Mouse (Mus musculus) mature B cell (primary cell): ENCODE results near the gene Thbs3.
"Not testable (repeated sequence)": the region's sequence is repeated elsewhere in the genome, so short reads cannot be mapped to it uniquely, and the experiment has no call there.

Experiments
- in situ Hi-C: fragments of 300-500 bp; cut with MboI; formaldehyde crosslinking; loops from 2 replicates; pipeline ENCODE4 v1.14.3; 2019

The Thbs3 gene

DNA sequence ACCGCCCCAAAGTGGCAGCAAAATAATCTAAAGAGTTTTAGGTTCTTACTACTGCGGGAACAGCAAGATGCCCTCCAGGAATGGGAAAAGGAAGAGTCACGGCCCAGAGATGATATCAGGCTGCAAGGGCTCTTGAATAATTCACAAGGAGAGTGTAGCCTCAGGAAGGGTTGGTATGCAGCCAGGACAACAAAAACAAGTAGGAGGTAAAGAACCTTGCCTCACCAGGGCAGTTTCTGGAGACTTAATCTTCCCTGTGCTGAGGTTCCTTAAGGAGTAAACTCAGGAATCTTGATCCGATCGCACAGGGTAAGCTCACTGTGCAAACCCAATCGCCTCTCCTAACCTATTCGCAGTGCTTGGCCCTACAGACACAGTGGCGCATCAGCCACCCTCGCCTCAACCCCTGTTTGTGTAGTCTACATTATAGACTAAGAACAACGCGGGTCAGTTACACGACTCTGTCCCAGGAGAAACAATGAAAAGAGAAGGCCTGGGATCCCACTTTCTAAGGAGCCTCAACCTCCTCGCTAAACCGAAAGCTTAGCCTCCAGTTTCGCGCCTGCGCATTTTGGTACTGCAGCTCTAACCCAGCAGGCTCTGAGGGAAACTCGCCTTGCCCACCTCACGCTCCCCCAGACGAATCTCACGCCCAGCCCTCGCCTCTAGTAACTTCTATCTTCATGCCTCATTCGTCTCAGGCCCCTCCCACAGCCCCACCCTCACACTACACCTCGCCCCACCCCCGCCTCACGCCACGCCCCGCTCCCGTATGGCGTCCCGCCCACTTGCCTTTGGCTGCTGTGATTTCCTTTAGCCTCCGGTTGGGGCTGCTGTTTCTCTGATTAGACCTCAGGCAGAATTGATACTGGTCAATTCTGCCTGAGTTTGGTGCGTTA, 18.8 kb upstream of the Thbs3 start:
- in situ Hi-C loops = no loop called here

DNA sequence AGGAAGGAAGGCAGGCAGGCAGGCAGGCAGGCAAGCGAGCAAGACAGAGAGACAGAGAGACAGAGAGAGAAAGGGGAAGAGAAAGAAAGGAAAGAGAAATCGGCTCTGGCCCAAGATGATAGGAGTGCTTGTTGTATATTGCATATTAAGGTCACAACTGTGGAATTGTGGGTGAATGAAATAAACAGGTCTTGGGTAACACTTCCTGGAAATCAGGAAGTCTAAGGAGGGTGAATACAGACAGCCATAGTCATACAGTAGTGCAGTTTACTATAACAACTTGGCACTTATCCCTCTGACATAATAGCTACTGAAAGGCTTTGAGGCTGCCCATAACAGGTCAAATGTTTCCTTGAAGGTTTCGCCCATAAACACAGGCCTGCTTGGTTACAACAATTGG, 15.1 kb upstream of the Thbs3 start:
- in situ Hi-C loops = no loop called here

DNA sequence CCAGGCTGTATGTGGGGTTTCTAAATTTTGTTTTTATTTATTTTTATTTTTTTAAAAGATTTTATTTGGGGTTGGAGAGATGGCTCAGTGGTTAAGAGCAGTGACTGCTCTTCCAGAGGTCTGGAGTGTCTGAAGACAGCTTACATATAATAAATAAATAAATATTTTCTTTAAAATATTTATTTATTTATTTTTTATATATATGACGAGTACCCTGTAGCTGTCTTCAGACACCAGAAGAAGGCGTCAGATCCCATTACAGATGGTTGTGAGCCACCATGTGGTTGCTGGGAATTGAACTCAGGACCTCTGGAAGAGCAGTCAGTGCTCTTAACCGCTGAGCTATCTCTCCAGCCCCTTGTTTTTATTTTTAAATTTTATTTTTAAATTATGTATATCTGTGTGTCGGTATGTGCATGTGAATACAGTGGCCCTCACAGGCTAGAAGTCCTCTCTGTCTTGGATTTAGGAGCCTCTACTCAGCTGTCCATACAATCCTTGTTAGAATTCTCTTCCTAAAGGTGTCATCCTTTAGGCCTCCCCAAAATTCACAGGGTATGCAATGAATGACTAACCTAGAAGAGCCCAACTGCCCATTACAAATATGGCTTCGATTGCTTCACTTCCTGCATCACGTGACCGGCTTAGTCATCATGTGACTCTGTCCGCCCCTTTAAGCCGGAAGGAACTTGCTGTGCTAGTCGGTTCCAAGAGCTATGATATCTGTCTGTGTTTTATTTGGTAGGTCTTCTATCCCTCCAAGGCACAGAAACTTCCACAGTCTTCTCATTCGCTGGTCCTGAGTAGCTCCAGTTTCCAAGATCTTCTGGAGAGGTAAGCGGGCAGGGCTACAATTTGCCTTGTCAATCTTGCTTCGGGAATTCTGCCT, 12.5 kb upstream of the Thbs3 start, which contains the start of gene Gba:
TSS of gene Gba (plus strand) at position 676 of the 889 bp plus-strand sequence.
- in situ Hi-C loops = no loop called here

DNA sequence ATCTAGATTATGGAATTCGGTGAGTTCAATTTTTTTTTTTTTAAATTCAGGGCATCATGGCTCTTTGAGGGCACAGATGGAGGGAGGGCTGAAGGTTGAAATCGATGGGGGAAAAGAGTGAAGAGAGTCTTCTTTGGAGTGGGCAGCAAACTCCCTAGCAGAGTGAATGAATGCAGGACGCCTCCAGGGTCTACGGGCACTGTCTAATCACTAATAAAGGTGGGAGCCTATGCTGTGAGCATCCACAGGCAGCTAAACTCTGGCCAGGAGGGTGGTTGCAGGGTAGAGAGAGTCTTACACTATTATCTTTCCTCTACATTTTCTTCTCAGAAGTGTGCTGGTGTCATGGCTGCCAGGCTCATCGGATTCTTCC, 11.9 kb upstream of the Thbs3 start:
- in situ Hi-C loops = no loop called here

DNA sequence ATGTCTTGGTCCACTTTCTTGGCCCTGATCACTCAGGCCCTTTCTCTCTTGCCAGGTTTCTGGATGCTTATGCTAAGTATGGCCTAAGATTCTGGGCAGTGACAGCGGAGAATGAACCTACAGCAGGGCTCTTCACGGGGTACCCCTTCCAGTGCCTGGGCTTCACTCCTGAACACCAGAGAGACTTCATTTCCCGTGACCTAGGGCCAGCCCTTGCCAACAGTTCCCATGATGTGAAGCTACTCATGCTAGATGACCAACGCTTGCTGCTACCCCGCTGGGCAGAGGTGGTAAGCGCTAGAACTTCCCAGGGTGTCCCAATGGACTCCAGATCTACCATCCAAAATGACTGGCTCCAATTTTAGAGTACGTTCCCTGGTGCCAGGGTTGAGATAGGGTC, 8.9 kb upstream of the Thbs3 start:
- in situ Hi-C loops = no loop called here

DNA sequence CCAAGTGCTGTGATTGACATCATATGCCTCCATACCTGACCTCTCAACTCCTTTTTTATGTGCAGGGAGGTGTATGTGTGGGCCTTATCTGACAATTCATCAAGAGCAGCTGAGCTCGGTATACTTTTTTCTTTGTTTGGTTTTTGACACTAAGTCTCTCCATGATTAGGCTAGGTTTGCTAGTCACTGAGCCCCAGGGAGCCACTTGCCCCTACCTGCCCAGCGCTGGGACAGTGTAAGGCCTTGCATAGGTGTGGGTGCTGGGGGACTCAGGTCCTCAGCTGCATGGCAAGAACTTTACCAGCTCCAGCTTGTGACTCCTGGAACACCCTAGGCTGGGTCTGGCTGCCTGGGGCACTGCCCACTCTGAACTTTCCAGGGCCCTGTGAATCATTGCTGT, 8.3 kb upstream of the Thbs3 start:
- in situ Hi-C loops = no loop called here

DNA sequence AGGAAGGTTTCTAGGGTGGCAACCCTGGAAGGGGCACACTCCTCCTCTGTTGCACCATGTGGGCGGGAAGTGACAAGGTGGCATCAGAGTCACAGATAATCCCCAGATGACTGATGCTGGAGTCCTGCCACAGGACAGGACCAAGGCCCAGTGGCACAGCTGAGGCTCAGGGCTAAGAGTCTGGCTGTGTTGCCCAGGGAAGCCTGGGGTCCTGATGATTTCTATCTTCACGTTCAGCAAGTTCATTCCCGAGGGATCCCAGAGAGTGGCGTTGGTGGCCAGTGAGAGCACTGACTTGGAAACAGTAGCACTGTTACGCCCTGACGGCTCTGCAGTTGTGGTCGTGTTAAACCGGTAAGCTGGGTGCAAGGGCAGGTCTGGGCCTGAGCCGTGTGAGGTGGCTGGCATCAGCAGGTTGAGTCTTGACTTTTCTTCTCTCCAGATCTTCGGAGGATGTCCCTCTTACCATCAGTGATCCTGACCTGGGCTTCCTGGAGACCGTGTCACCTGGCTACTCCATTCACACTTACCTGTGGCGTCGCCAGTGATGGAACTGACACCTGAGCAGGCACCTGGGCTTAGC, 6.8 kb upstream of the Thbs3 start:
- in situ Hi-C loops = no loop called here

DNA sequence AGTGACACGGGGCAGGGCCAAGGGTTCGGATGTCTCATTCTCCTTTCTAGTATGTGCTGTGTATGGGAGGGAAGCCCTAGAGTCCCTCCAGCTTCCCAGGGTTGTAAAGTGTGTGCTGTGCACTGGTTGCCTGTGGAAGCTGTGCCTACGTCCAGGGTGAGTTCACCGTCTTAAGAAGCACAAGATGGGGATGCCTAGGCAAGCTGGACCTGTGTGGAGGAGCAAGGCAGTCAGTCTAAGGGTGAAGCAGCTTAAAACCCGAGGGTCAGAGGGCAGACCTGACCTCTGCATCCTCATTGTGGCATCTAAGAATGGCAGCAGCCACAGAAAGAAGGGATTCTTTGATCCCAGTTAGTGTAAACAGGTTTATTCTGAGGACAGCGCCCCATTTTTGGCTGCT, 6.2 kb upstream of the Thbs3 start:
- in situ Hi-C loops = no loop called here

DNA sequence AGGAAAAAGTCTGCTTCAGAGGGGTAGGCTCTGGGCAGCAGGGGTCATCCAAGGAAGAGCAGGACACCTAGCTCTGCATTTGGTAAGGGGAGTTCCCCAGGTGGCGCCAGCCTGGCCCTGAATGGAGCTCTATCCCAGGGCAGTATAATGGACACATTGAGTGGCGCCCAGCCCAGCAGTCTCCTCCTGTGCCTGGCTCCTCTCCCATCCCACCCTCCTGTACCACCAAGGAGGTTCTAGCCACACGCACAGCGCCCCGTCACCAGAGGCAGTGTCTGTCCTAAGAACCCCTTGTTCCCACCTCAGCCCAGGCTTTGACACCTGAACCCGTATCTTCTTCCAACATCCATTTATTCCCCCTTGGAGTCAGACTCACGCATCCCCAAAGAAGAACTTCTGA, 5.2 kb upstream of the Thbs3 start:
- in situ Hi-C loops = no loop called here

DNA sequence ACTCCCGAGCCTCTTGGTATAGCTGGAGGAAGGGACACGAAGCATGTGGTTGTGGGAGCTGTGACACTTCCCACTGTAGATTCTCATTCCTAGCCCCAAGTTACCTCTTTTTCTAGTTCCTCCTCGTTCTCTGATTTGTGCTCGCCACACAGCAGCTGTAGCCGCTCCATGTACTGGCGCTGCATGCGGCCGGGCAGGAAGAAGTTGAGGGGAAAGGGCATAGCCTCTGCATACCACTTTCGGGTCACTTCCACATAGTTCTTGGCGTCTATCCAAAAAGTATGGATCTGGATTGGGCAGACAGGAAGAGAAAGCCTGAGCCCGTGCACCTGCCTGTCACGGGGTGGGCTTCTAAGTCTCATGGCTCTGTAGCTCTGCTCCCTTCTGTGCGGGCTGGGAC, 4.8 kb upstream of the Thbs3 start:
- in situ Hi-C loops = no loop called here

DNA sequence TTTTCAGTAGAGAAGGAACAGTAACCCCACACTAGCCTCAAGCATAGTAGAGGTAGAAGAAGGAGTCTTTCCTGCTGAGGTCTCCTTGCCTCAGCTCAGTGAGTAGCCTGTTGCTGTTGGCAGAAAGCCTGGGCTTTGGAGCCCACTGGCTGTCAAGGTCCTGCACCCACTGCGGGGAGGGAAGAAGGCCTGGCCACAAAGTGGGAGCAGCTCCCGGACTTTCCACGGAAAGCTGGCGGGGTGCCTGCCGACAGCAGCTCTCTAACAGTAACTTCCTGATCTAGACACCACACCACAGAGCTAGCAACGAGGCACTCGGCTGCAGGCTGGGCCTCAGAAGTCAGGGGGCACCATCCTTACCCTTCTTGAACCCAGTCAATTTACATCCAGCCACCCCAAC, 4.2 kb upstream of the Thbs3 start:
- in situ Hi-C loops = no loop called here

DNA sequence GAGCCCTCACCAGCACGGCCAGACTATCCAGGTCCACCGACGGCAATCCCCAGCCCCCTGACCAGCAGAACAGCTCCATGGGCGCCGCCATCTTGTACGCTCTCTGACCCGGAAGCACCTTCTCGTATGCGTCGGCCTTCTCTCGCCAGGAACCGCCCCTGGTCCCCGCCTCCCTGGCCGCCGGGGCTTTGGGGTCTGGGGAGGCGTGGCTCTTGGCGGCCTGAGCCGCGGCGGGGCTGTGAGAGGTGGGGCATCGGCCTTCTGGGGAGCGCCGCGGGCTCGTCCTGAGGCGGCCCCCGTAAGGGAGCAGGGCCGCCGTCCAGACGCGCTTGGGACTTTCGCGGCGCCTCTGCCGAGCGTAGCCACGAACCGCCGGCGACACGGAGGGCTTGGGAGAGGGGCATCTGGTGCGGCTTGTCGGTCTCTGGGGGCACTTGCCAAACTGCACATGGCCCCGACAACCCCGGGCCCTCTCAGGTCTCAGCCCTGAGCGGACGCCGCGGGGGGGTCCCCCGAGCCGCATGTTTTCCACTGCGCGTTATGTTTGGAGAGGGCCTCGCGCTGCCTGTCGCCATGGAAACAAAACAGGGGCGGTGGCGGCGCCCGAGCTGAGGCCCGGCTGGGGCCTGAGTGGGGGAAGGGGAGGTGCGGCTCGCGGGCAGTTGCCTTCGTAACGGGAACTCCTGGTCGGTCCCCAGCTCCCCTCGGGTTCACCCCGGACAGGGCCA, 1.0 kb upstream of the Thbs3 start:
- in situ Hi-C loops = no loop called here

DNA sequence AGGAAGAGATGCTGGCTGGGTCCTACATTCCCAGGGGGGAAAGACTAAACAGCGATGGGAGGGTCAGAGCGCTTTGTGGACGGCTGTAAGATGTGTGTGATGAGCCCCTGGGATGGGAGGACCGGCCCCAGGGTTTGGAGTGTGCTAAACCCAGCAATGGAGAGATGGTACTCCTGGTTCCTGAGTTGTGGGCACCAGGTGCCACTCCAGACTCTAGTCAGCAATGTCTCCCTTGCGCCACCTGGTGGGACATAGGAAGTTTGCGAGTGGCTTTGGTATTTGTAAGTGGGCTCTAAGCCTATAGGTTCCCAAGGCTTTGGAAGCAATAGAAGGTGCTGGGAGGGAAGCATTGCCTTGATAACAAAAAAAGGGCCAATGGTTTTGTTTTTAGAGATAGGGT, 873 bp downstream of the Thbs3 start:
- in situ Hi-C loops = no loop called here

DNA sequence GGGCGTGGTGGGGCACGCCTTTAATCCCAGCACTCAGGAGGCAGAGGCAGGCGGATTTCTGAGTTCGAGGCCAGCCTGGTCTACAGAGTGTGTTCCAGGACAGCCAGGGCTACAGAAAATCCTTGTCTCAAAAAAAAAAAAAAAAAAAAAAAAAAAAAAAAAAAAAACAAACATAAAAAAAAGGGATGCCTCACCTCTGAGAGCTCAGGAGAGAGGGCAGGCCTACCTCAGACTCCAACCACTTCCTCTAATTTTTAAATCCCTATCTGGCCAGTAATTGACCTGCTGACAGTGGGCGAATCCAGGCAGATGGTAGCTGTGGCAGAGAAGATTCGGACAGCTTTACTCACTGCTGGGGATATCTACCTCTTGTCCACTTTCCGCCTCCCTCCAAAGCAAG, 1.4 kb downstream of the Thbs3 start:
- in situ Hi-C loops = not testable (repeated sequence)

DNA sequence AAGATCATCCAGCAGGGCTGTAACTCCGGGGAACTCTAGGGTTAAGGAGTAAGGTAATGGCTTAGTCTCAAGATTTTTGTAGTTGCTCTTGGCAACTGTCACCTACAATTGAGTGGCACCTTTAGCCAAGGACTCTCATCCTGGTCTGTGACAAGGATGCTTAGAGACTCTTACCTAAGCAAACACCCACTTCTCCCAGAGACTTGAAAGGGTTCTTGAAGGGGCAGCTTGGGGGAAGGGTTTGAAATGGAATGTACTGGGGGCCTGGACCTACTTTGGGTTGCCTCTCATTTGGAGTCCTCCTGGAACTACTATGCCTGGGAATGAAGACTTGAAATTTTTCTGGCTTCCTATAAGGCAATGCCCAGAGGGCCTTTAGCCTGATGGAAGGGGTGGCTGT, 3.3 kb downstream of the Thbs3 start:
- in situ Hi-C loops = no loop called here

DNA sequence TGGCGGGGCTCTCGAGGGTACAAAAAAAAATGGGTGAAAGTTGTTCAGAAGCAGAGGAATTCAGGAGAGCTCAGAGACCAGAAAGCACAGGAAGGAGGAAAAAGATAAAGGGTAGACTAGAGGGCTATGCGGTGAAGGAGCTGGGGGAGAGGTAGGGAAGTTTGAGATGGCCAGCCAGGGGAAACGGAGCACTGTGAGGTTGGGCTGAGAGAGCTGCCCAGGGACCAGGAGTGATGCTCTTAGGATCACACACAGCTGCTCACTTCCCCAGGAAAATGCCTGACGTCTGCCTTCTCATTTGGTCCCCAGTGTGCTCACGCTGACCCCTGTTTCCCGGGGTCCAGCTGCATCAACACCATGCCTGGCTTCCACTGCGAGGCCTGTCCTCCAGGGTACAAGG, 4.6 kb downstream of the Thbs3 start:
- in situ Hi-C loops = no loop called here

DNA sequence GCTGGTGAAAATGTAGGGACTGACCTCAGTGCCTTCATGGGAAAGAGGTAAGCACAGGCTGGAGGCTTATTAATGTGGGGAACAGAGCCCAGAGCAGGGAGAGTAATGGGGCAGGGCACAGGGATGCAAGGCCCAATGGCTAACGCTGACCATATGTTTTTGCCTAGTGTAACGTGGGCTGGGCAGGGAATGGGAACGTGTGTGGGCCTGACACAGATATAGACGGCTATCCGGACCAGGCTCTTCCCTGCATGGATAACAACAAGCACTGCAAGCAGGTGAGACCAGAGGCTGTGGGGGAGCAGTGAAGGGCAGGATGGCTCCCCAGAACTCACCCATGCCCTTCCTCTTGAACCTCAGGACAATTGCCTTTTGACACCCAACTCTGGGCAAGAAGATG, 6.2 kb downstream of the Thbs3 start:
- in situ Hi-C loops = no loop called here

DNA sequence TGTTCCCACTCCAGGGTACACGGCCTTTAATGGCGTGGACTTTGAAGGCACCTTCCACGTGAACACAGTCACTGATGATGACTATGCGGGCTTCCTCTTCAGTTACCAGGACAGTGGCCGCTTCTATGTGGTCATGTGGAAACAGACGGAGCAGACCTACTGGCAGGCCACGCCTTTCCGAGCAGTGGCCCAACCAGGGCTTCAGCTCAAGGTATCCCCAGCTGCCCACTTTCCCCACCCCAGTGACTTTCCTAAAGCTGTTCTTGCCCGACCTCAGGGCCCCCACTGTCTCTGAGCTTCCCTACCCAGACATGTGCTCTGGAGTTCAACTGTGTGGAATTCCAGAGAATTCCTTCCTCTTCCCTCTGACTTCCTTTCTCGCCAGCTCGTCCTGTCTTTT, 9.8 kb downstream of the Thbs3 start:
- in situ Hi-C loops = no loop called here

DNA sequence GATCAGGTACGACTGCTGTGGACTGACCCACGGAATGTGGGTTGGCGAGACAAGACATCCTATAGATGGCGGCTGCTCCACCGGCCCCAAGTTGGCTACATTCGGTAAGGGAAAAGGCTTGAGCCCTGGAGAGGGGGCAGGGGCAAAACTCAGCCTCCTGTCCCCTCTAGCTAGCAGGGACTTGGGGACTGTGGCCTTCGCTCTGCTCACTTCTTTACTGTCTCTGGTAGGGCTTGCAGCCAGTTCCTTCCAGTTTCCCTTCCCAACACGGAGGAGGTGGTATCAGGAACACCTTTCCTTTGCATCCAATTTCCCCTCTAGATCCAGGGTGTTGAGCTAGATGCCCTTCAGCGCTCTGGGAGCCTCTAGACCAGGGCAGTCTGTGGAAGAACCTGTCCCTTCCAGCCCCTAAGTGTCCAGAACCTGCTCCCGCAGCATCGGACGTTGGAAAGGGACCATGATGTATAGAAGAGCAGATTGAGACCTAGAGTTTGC, 10.4 kb downstream of the Thbs3 start:
- in situ Hi-C loops = no loop called here

DNA sequence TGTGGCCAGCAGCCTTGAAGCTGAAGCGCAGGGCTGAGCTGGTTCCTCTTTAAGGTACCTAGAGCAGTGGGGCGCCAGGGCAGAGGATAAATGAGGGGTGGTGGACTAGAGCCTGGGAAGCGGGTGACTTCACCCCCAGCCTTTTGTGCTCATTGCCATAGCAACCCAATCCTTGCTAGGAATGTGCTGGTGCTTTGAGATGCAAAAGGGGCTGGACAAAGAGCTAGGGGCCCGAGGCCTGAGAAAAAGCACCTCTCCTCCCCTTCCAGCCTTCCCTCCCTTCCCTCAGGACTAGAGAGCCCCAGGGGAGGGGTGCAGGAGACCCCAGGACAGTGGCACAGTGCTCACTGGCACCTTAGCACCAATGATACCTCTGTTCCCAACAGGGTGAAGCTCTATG, 10.9 kb downstream of the Thbs3 start:
- in situ Hi-C loops = no loop called here

DNA sequence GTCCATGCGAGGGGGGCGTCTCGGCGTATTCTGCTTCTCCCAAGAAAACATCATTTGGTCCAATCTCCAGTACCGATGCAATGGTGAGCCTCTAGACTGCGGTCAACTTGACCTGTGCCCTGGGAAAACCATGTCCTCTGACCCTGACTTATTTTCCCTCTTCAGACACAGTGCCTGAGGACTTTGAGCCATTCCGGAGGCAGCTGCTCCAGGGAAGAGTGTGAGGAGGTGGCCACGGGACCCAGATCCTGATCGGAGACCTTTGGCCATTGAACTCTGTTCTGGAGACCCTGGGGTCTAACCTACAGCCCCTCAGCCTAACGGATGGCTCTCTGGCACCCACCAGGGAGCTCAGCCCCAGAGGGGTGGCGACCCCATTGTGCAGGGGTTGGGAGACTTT, 11.4 kb downstream of the Thbs3 start:
- in situ Hi-C loops = no loop called here

DNA sequence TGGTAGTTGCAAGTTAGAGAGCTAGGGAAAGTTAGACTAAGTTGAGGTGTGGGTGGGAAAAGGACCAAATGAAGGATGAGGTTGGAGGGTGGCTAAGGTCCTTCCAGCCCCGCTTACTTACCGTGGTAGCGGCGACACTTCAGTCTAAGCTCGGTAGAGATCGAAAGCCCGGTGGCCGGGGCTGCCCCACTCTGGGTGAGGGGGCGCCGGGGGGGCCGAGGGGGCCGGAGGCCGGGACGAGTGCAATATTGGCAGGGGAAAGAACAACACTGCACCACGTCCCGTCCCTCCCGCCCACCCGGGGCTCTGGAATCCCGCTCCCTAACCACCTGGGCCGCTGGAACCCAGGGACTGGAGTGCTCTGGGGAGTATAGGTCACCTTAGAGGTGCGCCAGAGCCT, 11.9 kb downstream of the Thbs3 start, which contains the start of gene Mtx1:
TSS of gene Mtx1 (minus strand) at position 189 of the 400 bp plus-strand sequence.
- in situ Hi-C loops = no loop called here
